Mouse (Mus musculus) left cerebral cortex, postnatal 25 days (tissue): ENCODE measurements around the gene Lrrc3b. TPM values are rescaled to one million over a fixed set of nuclear protein-coding genes. Genes with fewer than 3 reads are reported as not detected.

Experiments
- DNase-seq, 2 experiments: peaks; one replicate each; pipeline ENCODE4 v3.0.0; 2022; ENCODE audit warnings: low spot score in 2 of 2, mixed read lengths in 1 of 2
- intact Hi-C: fragments of 180-260 bp; cut with DNase I; formaldehyde crosslinking; loops from one replicate; pipeline ENCODE4 v1.15.1; 2025
- total RNA-seq, 2 experiments: library from RNA; stranded (reverse); gene quantifications; 2 replicates each; pipeline ENCODE4 v1.2.3; 2021

The Lrrc3b gene
- total RNA-seq, 2 experiments from 2014 or later, result 21.3 to 23.2 TPM

DNA sequence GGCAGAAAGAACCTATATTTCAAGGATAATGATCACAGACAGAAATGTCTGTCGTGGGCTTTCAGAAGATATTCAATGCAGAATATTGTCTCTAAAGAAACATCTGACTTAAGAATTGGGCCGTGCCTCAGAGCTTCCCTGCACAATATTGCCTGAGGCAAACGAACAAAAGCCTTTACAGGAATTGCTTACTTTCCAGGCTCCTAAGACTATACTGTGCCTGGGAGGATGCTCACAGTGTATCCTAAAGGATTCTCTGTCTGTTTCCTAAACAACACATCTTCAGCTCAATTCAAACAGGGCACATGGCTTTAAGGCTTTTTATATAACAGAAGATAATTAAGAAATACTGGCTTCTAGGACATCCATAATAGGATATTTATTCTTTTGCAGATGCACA lies 79.7 kb downstream of the Lrrc3b start:
- intact Hi-C loops, result loop anchor here (5.0 to 10.0 kb wide), 3 partner anchors 523 to 1026 kb away; no protein-coding TSS in a partner anchor

GRCm38 (mm10) chr14:15355512-15355911 lies 83.3 kb downstream of the Lrrc3b start:
- peak; percentile 76 to 83 for DNase-seq
- intact Hi-C loops, result loop anchor here (5.0 to 10.0 kb wide), 3 partner anchors 527 to 1029 kb away; no protein-coding TSS in a partner anchor

More for the DNA sequence above, 79.7 kb downstream of the Lrrc3b start:
- DNase-seq, result no peak

DNA sequence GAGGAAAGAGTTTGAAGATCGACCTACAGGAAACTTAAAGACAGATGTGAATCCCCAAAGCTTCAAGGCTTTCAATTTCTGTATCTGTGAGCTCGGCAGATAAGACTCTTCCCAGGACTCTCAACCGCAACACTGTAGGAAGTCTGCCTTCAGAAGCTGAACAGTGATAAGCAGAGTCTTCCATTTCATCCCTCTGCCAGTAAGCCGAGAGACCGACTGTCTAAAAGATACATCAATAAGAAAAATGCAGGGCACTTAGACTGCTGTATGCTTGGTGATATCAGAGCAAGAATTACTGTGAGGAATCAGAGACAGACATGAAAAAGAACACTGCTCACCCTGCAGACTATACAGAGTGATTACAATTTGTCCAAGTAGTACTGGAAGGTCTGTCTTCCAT lies 84.5 kb downstream of the Lrrc3b start:
- DNase-seq, result no peak
- intact Hi-C loops, result loop anchor here (10.0 kb wide), 2 partner anchors 841 to 1031 kb away; no protein-coding TSS in a partner anchor

DNA sequence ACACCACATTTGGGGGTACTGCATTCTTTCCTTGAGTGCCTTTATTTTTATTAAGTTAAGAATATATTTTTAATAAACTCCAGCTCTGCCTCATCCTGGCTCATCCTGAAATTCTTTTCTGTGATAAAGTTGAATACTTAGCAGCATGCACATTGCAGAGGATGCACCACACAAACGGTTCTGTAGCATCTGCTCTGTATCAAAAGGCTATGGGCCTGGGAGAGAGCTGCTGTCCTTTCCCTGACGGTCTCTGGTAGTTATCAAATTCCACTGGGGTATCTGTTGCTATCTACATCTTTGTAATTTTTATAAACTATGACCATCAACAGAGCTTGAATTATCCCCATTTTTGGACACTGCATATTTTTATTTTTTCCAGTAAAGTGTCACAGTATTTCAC lies 105.7 kb downstream of the Lrrc3b start:
- intact Hi-C loops, result no loop called here
- DNase-seq, result no peak

- DNase-seq, result no peak
- intact Hi-C loops, result no loop called here
Observed at GRCm38 (mm10) chr14:15331370-15331769, 107.4 kb downstream of the Lrrc3b start.

GRCm38 (mm10) chr14:15330155-15330554 lies 108.6 kb downstream of the Lrrc3b start:
- DNase-seq, result no peak
- intact Hi-C loops, result no loop called here

GRCm38 (mm10) chr14:15325872-15326271 lies 112.9 kb downstream of the Lrrc3b start:
- intact Hi-C loops, result no loop called here

DNA sequence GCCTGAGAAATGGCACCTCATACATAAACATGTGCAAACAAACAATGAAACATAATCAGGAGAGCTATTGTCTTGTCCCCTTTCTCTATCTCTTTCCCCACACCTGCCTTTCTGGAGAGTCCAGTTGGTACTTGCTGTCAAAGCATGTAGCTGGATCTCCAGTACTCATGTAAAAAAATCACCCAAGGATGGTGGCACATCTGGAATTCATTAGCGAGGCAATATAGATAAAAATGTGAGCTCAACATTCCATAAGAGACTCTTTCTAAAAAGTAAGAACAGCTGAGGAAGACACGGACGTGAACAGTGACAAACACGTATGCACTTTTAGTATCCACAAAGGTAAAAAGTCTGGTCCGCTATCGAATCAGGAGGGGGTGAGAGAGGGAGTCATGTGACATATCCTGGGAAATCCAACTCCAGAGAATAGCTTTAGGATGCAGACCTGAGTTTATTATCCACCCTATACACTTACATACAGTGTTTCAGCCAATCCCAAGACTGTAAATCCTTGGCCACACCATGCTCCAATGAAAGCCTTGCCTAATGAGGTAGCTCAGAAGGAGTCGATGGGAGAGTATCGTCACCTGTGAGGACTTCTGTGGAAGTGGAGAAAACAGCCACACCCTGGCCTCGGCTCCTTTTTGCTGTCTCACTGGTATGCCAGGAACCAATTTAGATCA lies 116.2 kb downstream of the Lrrc3b start:
- intact Hi-C loops, result loop anchor here (5.0 kb wide), 2 partner anchors 55 to 90 kb away; no protein-coding TSS in a partner anchor
- DNase-seq, result no peak

More at GRCm38 (mm10) chr14:15325872-15326271, 112.9 kb downstream of the Lrrc3b start:
- DNase-seq, result peak in 1 of 2 experiments; percentile 51

DNA sequence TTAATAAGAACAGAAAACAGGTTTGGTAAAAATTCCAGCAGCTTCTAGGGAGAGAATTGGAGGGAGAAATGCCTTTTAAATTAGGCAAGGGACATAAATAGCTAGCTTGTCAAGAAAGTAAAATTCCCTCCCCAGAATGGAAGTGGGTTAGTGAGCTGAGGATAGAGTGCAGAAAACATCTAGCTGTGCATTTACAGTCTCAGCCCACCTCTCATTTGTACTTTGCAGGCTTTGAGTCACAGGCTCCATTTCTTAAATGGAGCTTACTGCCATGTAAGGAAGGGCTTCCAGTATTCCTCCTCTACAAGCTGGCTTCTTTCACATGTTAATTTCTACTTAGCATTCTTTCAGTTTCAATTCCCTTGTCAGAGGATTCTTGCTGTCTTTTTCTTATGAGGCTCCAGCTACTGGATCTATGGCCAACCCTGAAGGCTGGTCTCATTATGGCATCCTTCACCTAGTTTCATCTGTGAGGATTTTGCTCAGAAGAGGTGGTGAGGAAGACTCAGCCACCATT lies 119.3 kb downstream of the Lrrc3b start:
- DNase-seq, result peak in 1 of 2 experiments; percentile 78
- intact Hi-C loops, result no loop called here

- intact Hi-C loops, result no loop called here
- DNase-seq, result peak; percentile 7 to 75
Observed at GRCm38 (mm10) chr14:15308576-15308975, 130.2 kb downstream of the Lrrc3b start.
